Mouse (Mus musculus) forebrain, postnatal 0 days (tissue): Measurements from ENCODE around the gene Snd1. TPM values are rescaled to one million over a fixed set of nuclear protein-coding genes. Genes with fewer than 3 reads are reported as not detected.

ENCODE experiments used
- ATAC-seq: fragments of 200-750 bp; cut with Nextera tagmentation; 2 replicates; pipeline ENCODE4 v1.8.0; 2017; ENCODE audit warnings: mild to moderate bottlenecking, moderate library complexity
- DNase-seq: peaks from one replicate; pipeline ENCODE4 v3.0.0-alpha.2; 2015
- H3K27ac ChIP-seq: fragments of 300-500 bp; sonication (generic); 2 replicates; pipeline ENCODE4 v1.5.1; 2014; ENCODE audit warnings: low read depth, mild to moderate bottlenecking, antibody characterized with exemption, low read length, moderate library complexity, mixed read lengths
- H3K27me3 ChIP-seq: fragments of 300-500 bp; sonication (generic); 2 replicates; pipeline ENCODE4 v1.6.1; 2014; ENCODE audit warnings: mild to moderate bottlenecking, low read length, mixed read lengths; ENCODE audit not compliant: insufficient read depth
- H3K36me3 ChIP-seq: fragments of 300-500 bp; sonication (generic); 2 replicates; pipeline ENCODE4 v1.6.1; 2014; ENCODE audit warnings: mild to moderate bottlenecking, moderate library complexity; ENCODE audit not compliant: insufficient read depth
- H3K4me1 ChIP-seq: fragments of 300-500 bp; sonication (generic); 2 replicates; pipeline ENCODE4 v1.6.1; 2014; ENCODE audit warnings: antibody characterized with exemption; ENCODE audit not compliant: insufficient read depth
- H3K4me2 ChIP-seq: fragments of 300-500 bp; sonication (generic); 2 replicates; pipeline ENCODE4 v1.6.1; 2014; ENCODE audit warnings: low read depth, mild to moderate bottlenecking, moderate library complexity
- H3K4me3 ChIP-seq: fragments of 300-500 bp; sonication (generic); 2 replicates; pipeline ENCODE4 v1.5.1; 2014; ENCODE audit warnings: low read depth, low read length, mixed read lengths
- H3K9ac ChIP-seq: fragments of 300-500 bp; sonication (generic); 2 replicates; pipeline ENCODE4 v1.6.1; 2014; ENCODE audit warnings: mild to moderate bottlenecking
- H3K9me3 ChIP-seq: fragments of 300-500 bp; sonication (generic); 2 replicates; pipeline ENCODE4 v1.6.1; 2016; ENCODE audit warnings: low read length
- CTCF ChIP-seq: sonication (generic); IDR thresholded peaks from 2 replicates; pipeline ENCODE4 v1.5.1; 2016; ENCODE audit warnings: antibody characterized with exemption, control low read depth, low read depth
- WGBS: fragments of 180-500 bp; shearing (Covaris S2); extraction: QIAGEN DNeasy Blood & Tissue Kit; methylation state at CpG from one replicate; pipeline ENCODE4 v1.1.7; 2014; 5-methylcytosine and 5-hydroxymethylcytosine counted together
- polyA plus RNA-seq: library from polyadenylated mRNA; unstranded; fragments of >200 nt; fragmentation: Nextera tagmentation; extraction: Ambion mirVana; gene quantifications from 2 replicates; pipeline ENCODE4 v1.2.1, GENCODE M21; 2015
- total RNA-seq: library from RNA; depleted of rRNA; stranded (reverse); fragments of >200 nt; gene quantifications from 2 replicates; pipeline ENCODE4 v1.2.3, GENCODE M21; 2014

Snd1 gene
- total and polyA plus RNA-seq, 2 experiments from 2014 or later: 72.4 to 90.8 TPM

DNA sequence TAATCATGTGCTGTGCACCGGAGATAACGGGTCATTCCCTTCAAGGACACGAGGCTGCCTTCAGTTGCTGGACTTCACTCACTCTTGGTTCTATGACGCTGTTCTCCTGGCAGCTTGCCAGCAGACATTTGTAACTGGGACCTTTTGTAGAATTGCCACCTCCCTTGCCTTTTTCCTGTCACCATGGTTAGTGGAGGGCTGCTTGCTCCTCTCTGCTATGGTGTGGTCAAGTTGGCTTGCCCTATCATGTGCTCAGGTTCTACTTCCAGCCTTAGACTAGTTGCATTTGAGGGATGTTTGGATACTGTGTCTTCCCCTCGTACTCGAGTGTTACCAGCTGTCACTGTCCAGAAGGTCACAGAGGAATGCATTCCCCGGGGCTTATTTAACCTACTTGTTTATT, 143.8 kb downstream of the Snd1 start:
- WGBS: 20% methylated on average over 7 of the region's 7 CpGs
- DNase-seq: peak; percentile 51
- H3K9ac ChIP-seq: no peak overlapping the region
- no peak overlapping the region for H3K4me3 ChIP-seq
- H3K36me3 ChIP-seq: no peaks in the 10 kb centered on the region
- H3K27ac ChIP-seq: no peak overlapping the region
- H3K9me3 ChIP-seq: no peaks in the 10 kb centered on the region
- H3K27me3 ChIP-seq: no peaks in the 10 kb centered on the region
- H3K4me1 ChIP-seq: peaks cover 11% of the 10 kb centered on the region
- H3K4me2 ChIP-seq: no peak overlapping the region
- no peak for TF ChIP-seq CTCF
- ATAC-seq: 0 out of 2 replicates have a peak, but pooled peaks have one; percentile 8

DNA sequence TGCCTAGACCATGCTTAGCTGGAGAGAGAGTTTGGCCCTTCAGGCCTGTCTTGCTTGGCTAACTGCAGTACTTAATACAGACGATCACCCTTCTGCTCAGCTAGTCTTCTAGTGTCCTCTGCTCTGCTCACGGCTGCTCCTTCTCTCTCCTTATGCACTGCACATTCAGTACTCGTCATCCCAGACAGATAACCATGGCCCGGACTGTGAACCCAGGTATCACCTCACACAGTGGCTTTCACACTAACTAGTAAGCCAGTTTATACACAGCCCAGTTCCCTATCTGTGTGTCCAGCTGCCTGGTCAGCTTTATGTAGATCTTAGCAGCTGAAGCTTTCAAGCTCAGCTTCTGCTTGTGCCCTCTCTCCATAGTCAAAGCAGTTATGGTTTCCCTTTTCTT, 146.5 kb downstream of the Snd1 start:
- DNase-seq (no peak), ATAC-seq (no peak)
- no peaks in the 10 kb centered on the region for H3K9me3 ChIP-seq
- no peak for TF ChIP-seq CTCF
- H3K27me3 ChIP-seq: no peaks in the 10 kb centered on the region
- H3K4me2 ChIP-seq: no peak overlapping the region
- H3K36me3 ChIP-seq: no peaks in the 10 kb centered on the region
- no peak overlapping the region for H3K9ac ChIP-seq
- 91% methylated on average over 4 of the region's 4 CpGs for WGBS
- H3K27ac ChIP-seq: no peak overlapping the region
- no peak overlapping the region for H3K4me3 ChIP-seq
- peaks cover 6% of the 10 kb centered on the region for H3K4me1 ChIP-seq

- Histone ChIP-seq H3K9ac (no peak overlapping the region), H3K4me3 (no peak overlapping the region), H3K4me1 (peaks cover 6% of the 10 kb centered on the region), H3K36me3 (no peaks in the 10 kb centered on the region), H3K9me3 (no peaks in the 10 kb centered on the region), H3K27me3 (no peaks in the 10 kb centered on the region), H3K27ac (no peak overlapping the region), H3K4me2 (no peak overlapping the region)
- TF ChIP-seq CTCF: no peak
- 88% methylated on average over 5 of the region's 5 CpGs for WGBS
- no peak for ATAC-seq
- no peak for DNase-seq
These were observed 147.0 kb downstream of the Snd1 start for GRCm38 (mm10) chr6:28621961-28622360.

- no peak for TF ChIP-seq CTCF
- Histone ChIP-seq H3K4me3 (no peak overlapping the region), H3K27me3 (no peaks in the 10 kb centered on the region), H3K4me1 (peaks cover 6% of the 10 kb centered on the region), H3K9me3 (no peaks in the 10 kb centered on the region), H3K9ac (no peak overlapping the region), H3K4me2 (no peak overlapping the region), H3K36me3 (no peaks in the 10 kb centered on the region), H3K27ac (no peak overlapping the region)
- no peak for ATAC-seq
- WGBS: 82% methylated on average over 6 of the region's 6 CpGs
- DNase-seq: no peak
These were observed 147.6 kb downstream of the Snd1 start for GRCm38 (mm10) chr6:28622522-28622921.

DNA sequence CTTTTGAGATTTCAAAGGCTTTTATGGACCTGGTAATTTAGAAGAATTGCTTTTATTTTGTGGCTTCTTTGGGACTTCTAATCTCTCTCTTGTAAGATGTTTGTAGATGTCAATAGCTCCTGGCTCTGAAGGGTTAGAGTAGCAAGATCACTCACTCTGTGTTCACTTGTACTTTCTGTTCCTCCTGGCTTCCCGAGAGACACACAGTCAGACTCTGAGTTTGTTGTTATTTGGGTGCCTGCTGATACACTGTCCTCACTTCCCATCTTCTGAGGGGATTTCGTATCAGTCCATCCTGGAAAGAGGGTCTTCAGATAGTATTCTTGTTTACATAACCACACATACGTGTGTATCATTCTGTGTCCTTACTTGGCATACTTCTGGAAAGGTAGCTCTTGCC, 148.0 kb downstream of the Snd1 start:
- DNase-seq (no peak), ATAC-seq (no peak)
- Histone ChIP-seq H3K4me2 (no peak overlapping the region), H3K36me3 (no peaks in the 10 kb centered on the region), H3K9me3 (no peaks in the 10 kb centered on the region), H3K27me3 (no peaks in the 10 kb centered on the region), H3K27ac (no peak overlapping the region), H3K4me1 (peaks cover 6% of the 10 kb centered on the region), H3K4me3 (no peak overlapping the region), H3K9ac (no peak overlapping the region)
- no peak for TF ChIP-seq CTCF
- 89% methylated on average over 3 of the region's 3 CpGs for WGBS

DNA sequence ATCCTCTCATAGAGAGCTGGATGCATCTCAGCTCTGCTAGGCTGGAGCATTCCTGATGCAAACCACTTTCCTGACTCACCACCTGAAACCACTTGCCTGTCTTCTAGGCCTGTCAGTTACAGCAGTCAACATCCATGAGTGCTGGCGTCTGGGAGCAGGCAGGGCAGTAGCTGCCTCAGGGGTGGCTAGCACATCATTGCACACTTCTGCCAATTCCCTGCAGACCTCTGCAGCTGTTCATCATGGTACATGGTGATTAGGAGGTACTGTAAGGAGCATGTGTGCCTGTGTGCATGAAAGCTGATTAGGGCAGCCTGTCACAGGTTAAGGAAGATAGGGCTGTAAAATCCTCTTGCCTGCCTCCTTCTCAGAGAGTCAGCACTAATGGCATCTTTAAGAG, 153.5 kb downstream of the Snd1 start:
- TF ChIP-seq CTCF: no peak
- 17% methylated on average over 1 of the region's 1 CpGs for WGBS
- Histone ChIP-seq H3K4me3 (no peak overlapping the region), H3K27ac (no peak overlapping the region), H3K9ac (no peak overlapping the region), H3K4me2 (no peak overlapping the region), H3K27me3 (no peaks in the 10 kb centered on the region), H3K9me3 (no peaks in the 10 kb centered on the region), H3K4me1 (no peaks in the 10 kb centered on the region), H3K36me3 (no peaks in the 10 kb centered on the region)
- DNase-seq (no peak), ATAC-seq (peak; percentile 77)

DNA sequence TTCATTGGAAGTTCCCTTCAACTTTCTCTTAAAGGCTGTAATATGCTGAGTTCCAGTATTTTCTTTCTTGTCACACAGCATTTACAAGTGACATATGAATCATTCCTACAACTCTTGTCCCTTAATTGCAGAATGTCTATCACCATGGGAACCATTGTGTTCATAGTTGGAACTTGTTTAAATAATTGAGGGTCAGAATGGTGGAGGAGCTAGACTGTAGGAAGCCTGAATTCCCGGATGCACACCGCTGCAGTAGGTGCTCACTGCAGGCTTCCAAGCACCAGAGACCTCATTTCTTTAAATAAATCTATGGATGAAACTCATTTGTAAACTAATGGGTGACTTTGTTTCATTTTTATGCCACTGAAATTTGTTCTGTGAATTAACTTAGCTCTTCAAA, 154.9 kb downstream of the Snd1 start:
- no peak overlapping the region for H3K4me2 ChIP-seq
- TF ChIP-seq CTCF: no peak
- no peak overlapping the region for H3K27ac ChIP-seq
- H3K36me3 ChIP-seq: no peaks in the 10 kb centered on the region
- DNase-seq (no peak), ATAC-seq (0 out of 2 replicates have a peak, but pooled peaks have one; percentile 43)
- no peak overlapping the region for H3K9ac ChIP-seq
- WGBS: 17% methylated on average over 2 of the region's 2 CpGs
- no peaks in the 10 kb centered on the region for H3K4me1 ChIP-seq
- H3K27me3 ChIP-seq: no peaks in the 10 kb centered on the region
- no peaks in the 10 kb centered on the region for H3K9me3 ChIP-seq
- no peak overlapping the region for H3K4me3 ChIP-seq

- H3K9ac ChIP-seq: no peak overlapping the region
- no peaks in the 10 kb centered on the region for H3K4me1 ChIP-seq
- H3K27ac ChIP-seq: no peak overlapping the region
- 42% methylated on average over 2 of the region's 2 CpGs for WGBS
- H3K4me3 ChIP-seq: no peak overlapping the region
- H3K9me3 ChIP-seq: no peaks in the 10 kb centered on the region
- DNase-seq (no peak), ATAC-seq (no peak)
- H3K4me2 ChIP-seq: no peak overlapping the region
- H3K36me3 ChIP-seq: no peaks in the 10 kb centered on the region
- no peaks in the 10 kb centered on the region for H3K27me3 ChIP-seq
- no peak for TF ChIP-seq CTCF
These were observed 156.0 kb downstream of the Snd1 start for GRCm38 (mm10) chr6:28630926-28631325.
